Mouse (Mus musculus): ENCODE measurements around the gene Sin3b. TPM values are rescaled to one million over a fixed set of nuclear protein-coding genes. Genes with fewer than 3 reads are reported as not detected.

Gene Sin3b
- polyA plus RNA-seq (2021; fragmentation: Nextera tagmentation): 43.6 and 50.6 TPM in 2 replicates
- long read RNA-seq, experiment 1, full-length matches to known transcripts: 89 of 128 reads
- long read RNA-seq, experiment 1, partial matches to known transcripts: 28 of 128 reads
- long read RNA-seq, experiment 1, other reads (novel, unspliced or antisense): 11 of 128 reads
- long read RNA-seq, experiment 2, full-length matches to known transcripts: 42 of 79 reads
- long read RNA-seq, experiment 2, partial matches to known transcripts: 11 of 79 reads
- long read RNA-seq, experiment 2, other reads (novel, unspliced or antisense): 26 of 79 reads

DNA sequence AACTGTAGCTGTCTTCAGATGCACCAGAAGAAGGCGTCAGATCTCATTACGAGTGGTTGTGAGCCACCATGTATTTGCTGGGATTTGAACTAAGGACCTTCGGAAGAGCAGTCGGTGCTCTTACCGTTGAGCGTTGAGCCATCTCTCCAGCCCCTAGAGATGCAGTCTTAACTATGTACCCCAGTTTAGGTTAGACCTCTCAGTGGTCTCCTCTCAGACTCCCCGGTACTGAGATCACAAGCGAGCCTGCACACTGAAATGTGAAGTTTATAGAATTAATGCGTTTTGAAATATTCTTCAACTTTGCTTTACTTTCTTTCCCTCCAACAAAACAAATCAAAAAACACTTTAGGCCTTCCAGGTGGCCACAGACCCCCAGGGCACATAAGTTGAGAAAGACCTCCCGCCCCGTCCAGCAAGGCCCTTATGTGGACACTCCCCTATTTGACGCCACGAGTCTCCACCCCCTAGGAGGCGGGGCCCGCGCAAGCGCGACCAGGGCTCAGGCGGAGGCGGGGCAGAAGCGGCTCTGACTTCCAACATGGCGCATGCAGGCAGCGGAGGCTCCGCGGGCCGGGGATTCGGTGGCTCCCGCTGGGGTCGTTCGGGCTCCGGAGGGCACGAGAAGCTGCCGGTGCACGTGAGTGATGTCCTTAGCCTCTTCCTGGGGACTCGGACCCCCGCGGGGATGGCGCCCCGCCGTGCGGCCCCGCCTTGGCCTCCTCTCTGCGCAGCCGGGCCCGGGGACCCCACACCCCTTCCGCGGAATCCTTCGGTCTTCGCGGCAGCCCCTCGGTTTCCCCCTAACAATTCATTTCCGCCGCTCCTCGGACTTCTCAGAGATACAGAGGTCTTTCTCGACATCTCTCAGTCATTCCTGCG is at the start of gene Sin3b:
TSS of gene Sin3b (plus strand) at position 517 of the 882 bp plus-strand sequence.

DNA sequence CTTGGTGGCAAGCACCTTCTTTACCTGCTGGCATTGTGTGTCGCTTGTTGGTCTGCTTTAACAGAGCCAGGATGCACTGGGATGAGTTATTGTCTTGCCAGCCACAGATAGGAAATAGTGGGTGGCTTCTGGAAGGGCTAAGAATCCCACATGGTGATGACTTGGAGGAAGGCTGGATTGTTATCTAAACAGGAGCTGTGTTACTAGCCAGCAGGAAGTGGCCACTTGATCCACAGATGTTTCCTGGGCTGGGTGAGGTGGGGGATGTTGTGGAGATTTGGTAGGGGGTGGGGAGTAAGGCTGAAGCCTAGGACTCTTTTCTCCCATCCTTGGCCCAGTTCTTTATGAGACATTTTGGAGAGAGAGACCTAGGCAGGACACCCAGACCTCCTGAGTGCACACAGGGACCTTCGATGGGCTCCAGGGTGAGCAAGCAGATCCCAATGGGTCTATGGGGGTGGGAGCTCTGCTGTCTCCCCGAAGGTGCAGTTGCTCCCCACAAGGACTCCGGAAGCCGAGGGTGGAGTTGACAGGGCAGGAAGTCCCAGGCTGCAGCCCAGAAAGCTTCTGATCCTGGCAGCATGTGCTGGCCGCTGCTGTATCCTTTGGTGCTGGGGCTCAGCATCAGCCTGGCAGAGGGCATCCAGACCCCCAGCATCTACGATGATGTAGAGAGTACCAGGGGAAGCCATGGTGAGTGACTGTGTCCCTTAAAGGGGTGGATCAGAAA is 38.4 kb downstream of the Sin3b start, which contains the start of gene F2rl3:
TSS of gene F2rl3 (plus strand) at position 559 of the 730 bp plus-strand sequence.

Other genes starting within 250 kb of the Sin3b start
- gene Cherp, start 248.1 kb upstream of the Sin3b start, polyA plus RNA-seq (2021; fragmentation: Nextera tagmentation): 16.7 and 33.9 TPM in 2 replicates
- 4.6 and 5.0 TPM in 2 replicates for gene Slc35e1, start 230.7 kb upstream of the Sin3b start, polyA plus RNA-seq (2021; fragmentation: Nextera tagmentation)
- 2.9 and 7.0 TPM in 2 replicates for gene Med26, start 175.0 kb upstream of the Sin3b start, polyA plus RNA-seq (2021; fragmentation: Nextera tagmentation)
- gene Smim7, start 152.2 kb upstream of the Sin3b start, polyA plus RNA-seq (2021; fragmentation: Nextera tagmentation): 97.9 and 129 TPM in 2 replicates
- gene Tmem38a, start 151.2 kb upstream of the Sin3b start, polyA plus RNA-seq (2021; fragmentation: Nextera tagmentation): 93.1 and 106 TPM in 2 replicates
- 4.0 and 5.1 TPM in 2 replicates for gene Nwd1, start 76.6 kb upstream of the Sin3b start, polyA plus RNA-seq (2021; fragmentation: Nextera tagmentation)
- 0.15 TPM in 1 of 2 replicates, not detected in the other for gene F2rl3, start 38.6 kb downstream of the Sin3b start, polyA plus RNA-seq (2021; fragmentation: Nextera tagmentation)

Data from left cerebral cortex, adult 6 months (tissue).